Mouse (Mus musculus): Measurements from ENCODE around the gene Rexo1. TPM values are rescaled to one million over a fixed set of nuclear protein-coding genes. Genes with fewer than 3 reads are reported as not detected.

Rexo1 gene
- total RNA-seq, 2 experiments from 2014 or later: 19.9 to 41.5 TPM

- no peak for ATAC-seq (ENCODE audit: poor library complexity, severe bottlenecking)
These were observed 1.9 kb downstream of the Rexo1 start for GRCm38 (mm10) chr10:80559431-80559830.

- ATAC-seq (ENCODE audit: poor library complexity, severe bottlenecking): no peak
These were observed 3.9 kb downstream of the Rexo1 start for GRCm38 (mm10) chr10:80557346-80557965.

GRCm38 (mm10) chr10:80553997-80554396 is 7.4 kb downstream of the Rexo1 start:
- no peak for ATAC-seq (ENCODE audit: poor library complexity, severe bottlenecking)

GRCm38 (mm10) chr10:80553575-80553974 is 7.8 kb downstream of the Rexo1 start:
- no peak for ATAC-seq (ENCODE audit: poor library complexity, severe bottlenecking)

GRCm38 (mm10) chr10:80552364-80552763 is 9.0 kb downstream of the Rexo1 start:
- no peak for ATAC-seq (ENCODE audit: poor library complexity, severe bottlenecking)

- ATAC-seq (ENCODE audit: poor library complexity, severe bottlenecking): no peak
These were observed 12.1 kb downstream of the Rexo1 start for GRCm38 (mm10) chr10:80549279-80549678.

GRCm38 (mm10) chr10:80548428-80549006 is 12.8 kb downstream of the Rexo1 start:
- peak; percentile 79 for ATAC-seq (ENCODE audit: poor library complexity, severe bottlenecking)

- ATAC-seq (ENCODE audit: poor library complexity, severe bottlenecking): no peak
These were observed 13.8 kb downstream of the Rexo1 start for GRCm38 (mm10) chr10:80547539-80547938.

- ATAC-seq (ENCODE audit: poor library complexity, severe bottlenecking): no peak
These were observed 14.4 kb downstream of the Rexo1 start for GRCm38 (mm10) chr10:80546945-80547344.

GRCm38 (mm10) chr10:80545590-80545989 is 15.8 kb downstream of the Rexo1 start:
- ATAC-seq (ENCODE audit: poor library complexity, severe bottlenecking): no peak

GRCm38 (mm10) chr10:80543873-80544272 is 17.5 kb downstream of the Rexo1 start:
- no peak for ATAC-seq (ENCODE audit: poor library complexity, severe bottlenecking)

- ATAC-seq (ENCODE audit: poor library complexity, severe bottlenecking): no peak
These were observed 21.9 kb downstream of the Rexo1 start for GRCm38 (mm10) chr10:80539493-80539892.

- peak; percentile 91 for ATAC-seq (ENCODE audit: poor library complexity, severe bottlenecking)
These were observed 22.5 kb downstream of the Rexo1 start, which contains the start of gene Atp8b3 for GRCm38 (mm10) chr10:80538710-80539394. Gene Atp8b3, minus strand, starts transcription at chr10:80539124.

- no peak for ATAC-seq (ENCODE audit: poor library complexity, severe bottlenecking)
These were observed 23.2 kb downstream of the Rexo1 start for GRCm38 (mm10) chr10:80538180-80538579.

GRCm38 (mm10) chr10:80535711-80536110 is 25.6 kb downstream of the Rexo1 start:
- no peak for ATAC-seq (ENCODE audit: poor library complexity, severe bottlenecking)

GRCm38 (mm10) chr10:80535071-80535470 is 26.3 kb downstream of the Rexo1 start:
- peak; percentile 28; the same call in 1 of the 2 replicates for ATAC-seq (ENCODE audit: poor library complexity, severe bottlenecking)

- ATAC-seq (ENCODE audit: poor library complexity, severe bottlenecking): 0 out of 2 replicates have a peak, but pooled peaks have one; percentile 16
These were observed 27.7 kb downstream of the Rexo1 start for GRCm38 (mm10) chr10:80533704-80534103.

- ATAC-seq (ENCODE audit: poor library complexity, severe bottlenecking): no peak
These were observed 28.6 kb downstream of the Rexo1 start for GRCm38 (mm10) chr10:80532783-80533182.

- ATAC-seq (ENCODE audit: poor library complexity, severe bottlenecking): no peak
These were observed 35.2 kb downstream of the Rexo1 start for GRCm38 (mm10) chr10:80526172-80526571.

GRCm38 (mm10) chr10:80523299-80523698 is 38.1 kb downstream of the Rexo1 start:
- no peak for ATAC-seq (ENCODE audit: poor library complexity, severe bottlenecking)

- no peak for ATAC-seq (ENCODE audit: poor library complexity, severe bottlenecking)
These were observed 42.1 kb downstream of the Rexo1 start for GRCm38 (mm10) chr10:80519287-80519686.

GRCm38 (mm10) chr10:80513739-80514138 is 47.6 kb downstream of the Rexo1 start:
- ATAC-seq (ENCODE audit: poor library complexity, severe bottlenecking): no peak
